Mouse (Mus musculus) cerebellum, adult 11 months (tissue): ENCODE results near the gene Nbea.
A peak's percentile ranks its signal among the peaks of the same experiment; 100 is the strongest.

Experiments used
- DNase-seq: peaks from one replicate; pipeline ENCODE4 v3.0.0; 2022

The Nbea gene

DNA sequence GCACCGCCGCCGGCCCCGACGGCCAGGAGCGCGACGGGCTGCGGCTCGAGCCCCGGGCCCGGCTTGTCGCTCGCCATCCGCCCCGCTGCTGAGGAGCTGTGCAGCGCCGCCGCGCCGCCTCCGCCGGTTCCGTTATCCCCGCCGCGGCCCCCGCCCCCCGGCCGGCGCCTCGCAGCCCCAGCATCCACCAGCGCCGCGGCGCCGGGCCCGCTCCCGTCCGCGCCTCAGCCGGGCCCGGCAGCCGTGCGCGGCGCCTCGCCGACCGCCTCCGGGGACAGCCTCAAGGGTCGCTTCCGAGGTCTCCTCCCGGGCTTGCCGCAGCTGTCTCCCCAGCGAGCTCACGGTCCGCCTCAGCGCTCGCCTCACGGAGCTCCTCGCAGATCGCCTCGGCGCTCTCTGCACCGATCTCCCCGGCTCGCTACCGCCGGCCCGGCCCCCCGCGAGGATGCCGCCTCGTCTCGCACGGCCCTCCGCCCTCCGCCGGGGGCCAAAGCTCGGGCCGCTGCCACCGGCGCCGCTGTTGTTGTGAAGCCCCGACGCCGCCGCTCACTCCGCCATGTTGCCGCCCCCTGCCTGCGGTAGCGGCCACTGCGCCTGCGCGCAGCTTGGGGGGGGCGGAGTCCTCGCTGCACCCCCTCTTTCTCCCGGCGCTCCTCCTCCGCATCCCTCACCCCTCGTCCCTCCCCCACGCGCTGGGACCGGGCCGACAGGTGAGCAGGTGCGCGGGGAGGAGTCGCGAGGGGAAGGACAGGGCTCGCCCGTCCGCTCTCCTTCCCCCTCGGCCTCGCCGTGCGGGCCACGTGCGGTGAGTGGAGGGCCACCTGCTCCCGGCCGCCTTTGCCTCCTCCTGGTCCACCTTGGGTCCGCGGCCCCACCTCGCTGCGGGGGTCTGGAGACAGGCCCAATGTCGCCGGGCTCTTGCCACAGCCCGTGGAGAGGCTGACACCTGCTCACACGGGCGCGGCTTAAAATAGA, at the start of gene Nbea:
Nbea (minus strand) TSS at position 543 of the 975 bp plus-strand sequence.
- peak; percentile 94 for DNase-seq

GRCm38 (mm10) chr3:56229283-56229682, 45.8 kb upstream of the Nbea start:
- no peak for DNase-seq

DNA sequence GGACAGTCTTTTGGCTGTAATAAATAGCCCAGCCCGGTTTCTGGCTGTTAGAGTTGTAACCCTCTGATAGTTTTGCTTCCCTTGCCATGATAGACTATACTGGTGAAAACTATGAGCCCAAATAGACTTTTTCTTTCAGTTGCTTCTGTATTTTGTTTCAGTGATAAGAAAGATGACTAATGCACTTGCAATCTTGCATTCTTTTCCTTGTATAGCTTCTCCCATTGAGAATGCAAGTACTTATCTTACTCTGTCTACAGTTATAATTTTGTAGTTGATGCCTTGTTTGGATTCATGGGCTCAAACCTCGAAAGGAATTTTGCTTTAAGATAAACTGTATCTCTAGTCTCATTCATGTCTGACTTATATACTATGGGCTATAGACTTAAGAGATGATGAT, 32.5 kb upstream of the Nbea start:
- DNase-seq: no peak

DNA sequence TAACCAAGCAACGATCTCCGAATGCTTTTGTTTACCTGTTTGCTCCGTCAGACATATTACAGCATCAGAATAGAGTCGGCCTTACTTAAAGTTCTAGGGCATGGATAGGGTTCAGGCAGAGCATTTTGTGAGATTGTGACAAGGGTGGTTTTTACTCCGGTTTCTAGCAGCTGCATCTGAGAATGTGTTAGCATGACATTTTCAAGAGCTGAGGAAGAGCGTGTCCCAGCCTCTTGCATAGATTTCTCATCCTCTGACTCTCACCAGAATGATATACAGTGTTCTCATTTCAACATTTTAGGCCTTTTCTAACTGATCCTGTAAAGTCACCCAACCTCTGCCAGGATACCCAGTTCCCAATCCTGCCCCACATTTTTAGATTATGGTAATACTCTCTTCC, 20.5 kb upstream of the Nbea start:
- no peak for DNase-seq

- DNase-seq: no peak
Measured at GRCm38 (mm10) chr3:56188238-56188637, 4.7 kb upstream of the Nbea start.

- no peak for DNase-seq
Measured at GRCm38 (mm10) chr3:56187131-56187779, 3.8 kb upstream of the Nbea start.

DNA sequence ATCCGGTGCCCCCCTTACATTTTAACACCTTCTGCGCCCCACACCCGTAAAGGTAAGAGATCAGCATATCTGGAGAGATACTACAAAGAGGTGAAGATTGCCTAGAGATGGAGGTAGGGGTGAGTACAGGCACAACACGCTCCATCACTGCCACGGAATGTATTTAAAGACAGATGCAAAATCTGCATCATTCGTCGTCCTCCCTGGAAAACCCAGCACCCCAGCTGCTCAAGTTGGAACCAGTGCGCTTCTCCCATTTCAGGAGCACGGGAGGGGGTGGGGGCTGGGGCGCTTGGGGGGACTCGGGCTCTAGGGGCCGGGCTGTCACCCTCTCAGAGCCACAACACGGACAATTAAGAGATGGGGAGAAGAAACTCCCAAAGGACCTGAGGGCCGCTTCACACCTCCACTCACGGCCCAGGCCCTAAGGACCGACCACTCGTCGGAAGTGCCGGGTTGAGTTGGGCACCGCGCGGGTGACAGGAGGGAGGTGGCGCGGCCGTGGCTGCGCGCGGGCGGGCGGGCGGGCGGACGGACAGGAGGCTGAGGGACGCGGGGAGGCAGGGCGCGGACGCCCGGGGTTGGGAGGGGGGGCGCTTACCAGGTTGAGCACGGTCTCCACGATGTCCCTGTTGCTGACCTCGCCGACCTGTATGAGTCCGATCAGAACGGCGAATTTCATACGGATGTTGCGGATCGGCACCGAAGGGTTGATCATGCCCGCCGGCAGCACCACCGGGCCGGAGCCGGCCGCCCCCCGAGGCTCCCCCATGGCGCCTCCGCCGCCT, 936 bp downstream of the Nbea start:
- no peak for DNase-seq

- no peak for DNase-seq
Measured at GRCm38 (mm10) chr3:56181991-56182370, 1.5 kb downstream of the Nbea start.

GRCm38 (mm10) chr3:56181025-56181424, 2.5 kb downstream of the Nbea start:
- DNase-seq: no peak

DNA sequence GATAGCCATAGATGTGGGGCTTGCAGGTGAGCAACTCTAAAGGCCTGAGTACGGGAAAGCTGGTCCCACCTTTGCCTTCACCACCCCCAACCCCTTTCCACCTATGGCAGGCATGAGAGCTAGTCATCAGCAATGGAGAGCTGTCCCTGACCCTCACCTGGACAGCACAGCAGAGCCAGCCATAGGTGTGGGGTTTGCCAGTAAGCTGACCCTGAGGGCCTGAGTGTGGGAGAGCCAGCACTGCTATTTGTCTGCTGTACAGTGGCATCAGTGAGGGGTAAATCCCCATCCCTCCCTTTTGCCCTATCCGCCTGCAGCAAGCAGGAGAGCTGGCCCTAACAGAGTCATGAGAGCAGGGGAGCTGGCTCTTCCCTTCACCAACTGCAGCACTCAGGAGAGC, 25.6 kb downstream of the Nbea start:
- DNase-seq: no peak

DNA sequence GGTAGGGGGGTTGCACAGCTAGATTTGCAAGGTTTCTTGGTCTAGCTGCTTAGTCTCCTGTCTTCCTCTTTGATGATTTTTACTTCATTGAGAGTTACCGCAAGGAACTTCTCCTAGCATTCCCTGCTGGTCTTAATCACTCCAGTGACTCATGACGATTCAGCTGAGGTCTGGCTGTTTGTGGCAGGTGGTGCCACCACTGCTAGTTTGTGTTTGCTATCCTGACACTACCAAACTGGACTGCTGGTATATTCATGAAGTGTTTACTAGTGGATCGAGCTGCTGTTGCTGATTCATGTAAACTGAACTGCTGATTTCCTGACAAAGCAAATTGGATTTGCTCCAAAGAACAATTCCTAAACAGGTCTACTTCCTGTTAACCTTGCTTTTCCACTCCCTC, 56.8 kb downstream of the Nbea start:
- DNase-seq: no peak

DNA sequence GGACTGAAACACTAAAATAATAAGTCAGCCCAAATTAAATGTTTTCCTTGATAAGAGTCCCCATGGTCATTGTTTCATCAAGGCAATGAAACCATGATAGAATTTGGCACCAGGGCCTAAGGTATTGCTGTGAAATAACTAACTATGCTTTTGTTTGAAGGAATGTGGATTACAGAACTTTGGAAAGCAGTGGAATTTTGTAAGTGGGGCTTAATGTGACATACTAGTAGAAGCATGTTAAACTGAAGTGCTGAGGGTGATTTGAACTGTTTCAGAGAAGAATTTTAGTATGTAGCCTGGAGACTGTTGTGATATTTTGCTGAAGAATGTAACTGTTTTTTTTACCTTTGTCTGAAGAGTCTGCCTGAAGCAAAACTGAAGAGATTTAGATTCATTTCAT, 66.9 kb downstream of the Nbea start:
- no peak for DNase-seq

GRCm38 (mm10) chr3:56108101-56108500, 75.4 kb downstream of the Nbea start:
- DNase-seq: no peak

GRCm38 (mm10) chr3:56097105-56097504, 86.4 kb downstream of the Nbea start:
- DNase-seq: no peak

GRCm38 (mm10) chr3:56079015-56079612, 104.4 kb downstream of the Nbea start:
- peak; percentile 12 for DNase-seq

DNA sequence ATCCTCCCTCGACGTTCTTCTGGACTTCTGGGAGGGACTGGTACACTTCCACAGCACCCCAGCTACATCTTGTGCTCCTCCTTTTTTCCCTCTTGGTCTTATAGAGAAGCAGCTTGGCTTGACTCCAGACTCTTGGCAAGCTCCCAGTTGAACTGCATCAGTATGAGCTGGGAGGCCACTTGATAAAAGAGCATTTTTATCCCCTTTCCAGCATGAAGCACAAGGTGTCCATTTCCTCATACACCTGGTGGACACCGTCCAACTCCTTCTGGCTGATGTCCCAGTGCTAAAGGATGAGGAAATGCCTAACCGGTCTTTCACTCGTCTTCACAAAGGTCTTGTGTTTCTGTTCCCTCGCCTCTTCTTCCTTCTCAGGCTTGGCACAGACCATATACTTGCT, 115.7 kb downstream of the Nbea start:
- peak; percentile 51 for DNase-seq

DNA sequence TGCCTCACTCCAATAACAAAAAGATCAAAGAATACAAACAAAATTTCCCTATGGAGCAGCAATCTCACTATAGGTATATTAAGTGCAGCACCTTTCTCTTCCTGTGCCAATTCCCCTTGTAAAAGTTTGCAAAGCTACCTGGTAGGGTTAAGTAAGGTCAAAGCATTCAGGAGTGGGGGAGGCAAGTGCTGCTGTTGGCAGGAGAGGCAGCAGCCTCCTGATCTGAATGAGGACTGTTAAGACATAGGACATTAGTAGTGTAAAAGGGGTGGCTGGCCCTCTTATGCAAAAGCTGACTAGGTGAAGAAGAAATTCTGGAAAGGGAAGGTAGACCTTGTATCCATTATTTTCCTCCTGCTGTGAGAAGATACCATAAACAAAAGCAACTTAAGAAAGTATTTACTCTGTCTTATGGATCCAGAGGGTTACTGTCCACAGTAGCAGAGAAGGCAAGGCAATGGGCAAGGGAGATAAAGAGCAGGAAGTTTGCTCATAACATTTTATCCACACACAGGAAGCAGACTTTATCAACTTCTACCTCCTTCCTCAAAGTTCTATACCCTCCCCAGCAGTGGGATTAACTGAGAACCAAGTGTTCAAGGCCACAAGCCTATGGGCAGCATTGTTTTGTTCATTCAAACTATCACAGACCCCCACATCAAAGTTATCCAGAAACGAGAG, 117.0 kb downstream of the Nbea start:
- no peak for DNase-seq

DNA sequence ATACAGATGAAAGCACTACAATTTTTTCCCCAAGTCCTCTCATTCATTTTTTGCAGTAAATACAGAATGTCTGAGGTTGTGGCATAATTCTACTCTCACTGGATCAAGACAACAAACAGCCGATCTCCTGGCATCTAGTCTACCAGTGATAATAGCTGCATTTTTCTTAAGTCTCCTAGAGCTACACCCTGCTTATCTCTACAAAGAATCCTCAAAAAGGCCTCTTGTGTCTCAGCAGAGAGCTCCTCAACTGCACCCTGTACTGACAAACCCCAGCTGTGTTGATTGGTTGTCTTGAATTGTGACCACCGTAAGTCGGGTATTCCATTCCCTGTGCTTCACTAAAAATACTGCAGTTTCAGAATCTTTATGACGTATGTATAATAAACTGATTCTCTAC, 118.3 kb downstream of the Nbea start:
- no peak for DNase-seq

DNA sequence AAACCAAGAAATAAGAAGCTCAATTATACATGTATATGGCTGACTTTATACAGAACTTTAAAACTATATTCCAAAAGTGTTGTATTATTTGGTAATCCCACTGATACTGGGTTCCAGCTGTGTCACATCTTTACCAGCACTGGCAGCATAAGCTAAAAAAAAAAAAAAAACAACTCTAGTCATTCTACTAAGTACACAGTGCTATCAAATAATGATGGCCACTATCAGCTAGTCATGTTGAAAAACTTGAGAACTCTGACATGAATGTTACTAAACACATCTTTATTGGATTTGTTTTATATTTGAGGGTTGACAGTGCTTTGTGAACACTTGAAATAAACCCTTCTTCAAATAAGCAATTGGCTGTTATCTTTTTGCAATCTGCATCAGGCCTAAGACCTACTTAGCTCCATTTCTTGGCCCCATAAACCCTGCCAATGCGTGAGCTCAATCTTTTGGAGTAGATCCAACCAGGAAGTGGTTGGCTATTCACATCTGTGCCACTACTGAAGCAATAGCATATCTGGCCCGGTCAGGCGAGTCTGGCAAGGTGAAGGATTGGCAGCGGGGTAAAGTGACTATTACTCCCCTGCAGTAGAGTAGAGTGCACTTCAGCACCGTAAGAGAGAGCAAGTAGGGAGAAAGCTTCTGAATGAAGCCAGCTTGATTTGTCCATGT, 137.7 kb downstream of the Nbea start:
- no peak for DNase-seq

- no peak for DNase-seq
Measured at GRCm38 (mm10) chr3:56043091-56043490, 140.4 kb downstream of the Nbea start.

DNA sequence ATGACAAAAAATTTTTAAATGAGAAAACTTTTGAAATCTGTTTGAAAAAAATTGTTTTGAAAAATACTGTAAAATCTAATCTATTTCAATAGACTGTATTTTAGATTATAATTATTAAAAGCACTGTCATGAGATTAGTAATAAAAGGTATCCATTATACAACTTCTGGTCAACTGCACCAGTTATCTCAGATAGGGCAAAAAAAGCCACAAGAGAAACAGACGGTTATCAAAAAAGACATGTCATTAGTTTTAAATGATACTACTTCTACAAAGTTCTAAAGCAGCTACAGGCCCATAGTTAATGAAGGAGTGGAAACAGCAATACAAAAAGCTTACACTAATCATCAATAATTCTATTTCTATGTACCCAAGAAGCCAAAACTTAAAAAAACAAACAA, 144.0 kb downstream of the Nbea start:
- no peak for DNase-seq

GRCm38 (mm10) chr3:56034596-56034995, 148.9 kb downstream of the Nbea start:
- no peak for DNase-seq
